Mouse (Mus musculus): ENCODE results near the gene Fam207a.

The Fam207a gene

DNA sequence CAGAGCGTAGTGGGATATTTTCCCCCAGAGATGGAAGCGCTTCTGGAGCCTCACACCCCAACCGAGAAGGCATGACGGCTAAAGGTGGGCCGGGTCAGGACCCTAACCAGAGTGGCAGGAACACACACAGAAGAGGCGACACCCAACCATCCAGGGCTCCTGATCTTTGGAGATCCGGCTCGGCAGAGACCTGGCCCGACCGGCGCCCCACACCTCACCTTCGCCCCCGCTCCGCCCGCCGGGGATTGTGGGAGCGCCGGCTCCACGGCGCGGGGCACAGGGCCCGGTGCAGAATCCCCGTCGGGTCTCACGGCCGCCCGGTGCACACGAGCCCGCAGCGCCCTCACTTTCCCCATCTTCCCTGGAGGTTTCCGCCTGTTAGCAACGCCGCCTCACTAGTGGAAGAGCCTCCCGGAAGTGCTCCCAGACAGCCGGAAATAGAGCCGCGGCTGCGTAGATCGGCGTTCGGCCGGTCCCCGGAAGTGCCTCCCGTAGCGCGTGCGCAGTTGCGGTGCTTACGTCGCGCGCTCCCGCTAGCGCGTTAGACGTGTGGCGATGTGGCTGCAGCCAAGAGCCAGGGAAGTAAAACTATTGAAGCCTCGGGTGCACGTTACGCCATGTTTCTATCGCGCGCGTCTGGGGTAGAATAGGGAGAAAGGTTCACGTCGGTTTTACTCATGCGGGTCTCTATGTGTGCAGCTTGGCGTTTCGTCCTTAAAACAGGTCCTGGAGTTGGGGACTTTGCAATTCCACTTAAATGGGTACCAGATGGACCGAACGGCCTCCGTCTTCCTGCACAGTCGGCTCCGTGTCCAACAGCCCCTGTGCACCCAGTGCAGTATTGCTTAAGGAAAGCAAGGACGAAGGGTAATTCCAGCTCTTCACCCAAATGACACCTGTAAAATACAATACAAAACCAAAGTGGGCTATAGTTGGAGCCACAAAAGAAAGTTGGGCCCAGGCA, at the start of gene Fam207a:
Fam207a (minus strand) TSS at position 401 of the 964 bp plus-strand sequence.
- DNase-seq (ENCODE audit: low read depth, low spot score) = peak; percentile 97

DNA sequence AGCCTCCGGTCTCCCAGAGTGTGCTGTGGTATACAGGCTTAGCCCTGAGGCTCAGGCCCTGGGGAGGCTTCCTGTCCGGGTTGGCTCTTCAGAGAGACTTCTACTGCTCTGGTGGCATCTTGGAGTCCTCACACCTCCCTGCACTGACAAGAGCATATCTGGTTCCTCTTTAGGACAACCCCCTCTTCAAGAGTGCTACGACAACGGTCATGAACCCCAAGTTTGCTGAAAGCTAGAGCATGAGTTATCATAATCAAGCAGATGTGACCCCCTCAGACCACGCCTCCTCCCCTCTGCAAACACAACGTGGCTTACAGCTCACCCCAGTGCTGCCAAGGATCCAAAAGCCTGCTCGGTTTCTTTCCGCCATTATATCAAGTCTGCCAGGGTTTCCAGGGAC, 49.4 kb upstream of the Fam207a start:
- DNase-seq (ENCODE audit: low read depth, low spot score) = no peak

DNA sequence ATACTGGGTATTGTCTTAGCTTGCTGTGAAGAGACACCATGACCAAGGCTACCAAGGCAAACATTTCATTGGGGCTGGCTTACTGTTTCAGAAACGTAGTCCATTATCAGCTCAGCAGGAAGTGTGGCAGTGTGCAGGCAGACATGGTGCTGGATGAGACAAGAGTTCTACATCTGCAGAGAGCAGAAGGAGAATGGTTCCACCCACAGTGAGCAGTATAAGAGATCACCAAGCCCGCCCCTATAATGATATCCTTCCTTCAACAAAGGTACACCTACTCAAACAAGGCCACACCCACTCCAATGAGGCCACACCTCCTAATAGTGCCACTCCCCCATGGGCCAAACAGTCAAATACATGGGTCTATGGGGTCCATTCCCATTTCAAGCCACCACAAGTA, 45.9 kb upstream of the Fam207a start:
- DNase-seq (ENCODE audit: low read depth, low spot score) = no peak

DNA sequence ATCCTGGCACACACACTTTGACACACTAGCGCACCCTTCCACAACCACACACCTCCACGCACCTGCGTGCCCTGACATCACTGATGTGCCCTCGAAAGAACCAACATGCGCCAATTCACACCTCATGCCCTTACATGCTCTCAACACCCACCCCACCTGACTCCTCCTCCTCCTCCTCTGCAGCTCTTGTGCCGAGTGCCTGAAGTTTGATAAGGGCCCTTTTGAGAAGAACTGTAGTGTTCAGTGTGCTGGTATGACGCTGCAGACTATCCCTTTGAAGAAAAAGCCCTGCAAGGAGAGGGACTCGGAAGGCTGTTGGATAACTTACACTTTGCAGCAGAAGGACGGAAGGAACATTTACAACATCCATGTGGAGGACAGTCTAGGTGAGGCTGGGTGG, 45.2 kb upstream of the Fam207a start:
- DNase-seq (ENCODE audit: low read depth, low spot score) = no peak

DNA sequence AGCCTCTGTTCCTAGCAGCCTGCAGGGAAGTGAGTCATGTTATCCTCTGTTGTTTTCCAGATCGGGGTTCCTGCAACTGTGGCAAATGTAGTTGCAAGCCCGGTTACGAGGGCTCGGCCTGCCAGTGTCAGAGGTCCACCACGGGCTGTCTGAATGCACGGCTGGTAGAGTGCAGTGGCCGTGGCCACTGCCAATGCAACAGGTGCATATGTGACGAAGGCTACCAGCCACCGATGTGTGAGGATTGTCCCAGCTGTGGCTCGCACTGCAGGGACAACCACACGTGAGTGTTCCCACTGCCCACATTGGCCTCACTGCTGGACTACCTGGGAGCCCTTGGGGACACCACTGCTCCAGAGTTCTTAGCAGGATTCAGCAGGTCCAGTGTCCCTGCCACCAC, 44.5 kb upstream of the Fam207a start:
- DNase-seq (ENCODE audit: low read depth, low spot score) = no peak

DNA sequence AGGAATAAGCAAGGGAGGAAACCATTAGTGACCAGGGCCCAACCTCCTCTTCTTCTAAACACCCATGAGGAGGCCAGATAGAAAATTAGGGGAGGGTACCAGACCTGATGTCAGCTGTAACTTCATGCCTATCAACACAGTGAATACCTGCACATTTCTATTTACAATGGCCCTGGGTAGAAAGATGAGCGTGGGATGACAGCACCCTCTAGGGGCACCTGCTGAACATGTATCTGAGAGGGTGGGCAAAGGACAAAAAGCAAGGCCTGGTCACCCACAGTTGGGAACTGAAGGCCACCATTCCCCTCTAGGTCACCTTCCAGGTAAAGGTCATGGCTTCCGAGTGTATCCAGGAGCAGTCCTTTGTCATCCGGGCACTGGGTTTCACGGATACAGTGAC, 42.1 kb upstream of the Fam207a start:
- DNase-seq (ENCODE audit: low read depth, low spot score) = peak; percentile 30

DNA sequence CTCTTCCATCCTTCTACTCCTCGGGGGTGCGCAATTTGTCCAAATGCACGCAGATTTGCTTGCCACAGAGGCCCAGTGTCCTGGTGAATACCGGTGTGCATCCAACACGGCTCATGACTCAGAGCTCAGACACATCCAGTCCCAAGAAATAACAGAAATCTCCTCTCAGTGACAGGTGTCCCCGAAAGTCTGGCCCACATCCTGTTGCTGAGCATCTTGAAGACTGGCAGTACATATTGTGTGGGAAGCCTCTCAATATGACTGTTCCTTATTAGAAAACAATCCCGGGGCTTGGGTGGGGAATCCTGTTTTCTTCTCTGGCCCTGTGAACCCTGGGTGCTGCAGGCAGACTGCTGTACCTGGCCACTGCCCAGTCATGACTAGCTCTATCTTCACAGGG, 41.0 kb upstream of the Fam207a start:
- DNase-seq (ENCODE audit: low read depth, low spot score) = peak; percentile 45

DNA sequence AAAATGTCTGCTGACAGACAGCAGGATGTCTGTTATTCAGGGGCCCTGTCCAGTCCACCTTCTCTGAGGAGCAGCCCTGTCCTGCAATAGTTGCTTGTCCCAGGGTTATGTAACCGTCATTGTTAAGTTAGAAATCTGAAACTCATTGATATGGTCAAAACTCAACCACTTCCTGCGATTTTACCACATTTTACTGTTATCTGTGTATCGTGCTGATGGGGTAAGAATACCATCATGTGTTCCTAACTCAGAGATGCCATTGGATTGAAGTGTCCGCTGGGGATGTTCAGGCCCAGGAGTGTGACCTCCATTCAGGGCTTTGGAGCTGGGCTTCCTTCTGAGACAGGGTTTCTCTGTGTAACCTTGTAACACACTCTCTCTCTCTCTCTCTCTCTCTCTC, 39.3 kb upstream of the Fam207a start:
- DNase-seq (ENCODE audit: low read depth, low spot score) = peak; percentile 26

DNA sequence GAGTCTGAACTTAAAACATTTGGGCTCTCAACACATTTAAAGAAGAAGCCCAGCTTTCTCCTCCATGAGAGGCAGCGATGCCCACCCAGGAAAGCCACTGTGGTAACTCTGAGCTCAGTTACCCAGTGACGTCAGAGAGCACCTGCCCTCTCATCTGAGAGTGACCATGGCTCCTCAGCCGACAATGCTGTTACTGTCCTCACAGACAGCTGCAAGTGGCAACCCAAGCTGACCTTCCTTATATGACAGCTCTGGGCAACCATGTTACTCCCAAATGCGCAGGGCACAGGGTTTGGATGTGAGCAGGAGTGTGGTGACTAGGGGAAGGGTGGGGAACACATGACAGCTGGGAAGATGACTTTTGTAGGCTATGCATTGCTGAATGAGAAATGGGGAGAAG, 37.7 kb upstream of the Fam207a start:
- DNase-seq (ENCODE audit: low read depth, low spot score) = no peak

DNA sequence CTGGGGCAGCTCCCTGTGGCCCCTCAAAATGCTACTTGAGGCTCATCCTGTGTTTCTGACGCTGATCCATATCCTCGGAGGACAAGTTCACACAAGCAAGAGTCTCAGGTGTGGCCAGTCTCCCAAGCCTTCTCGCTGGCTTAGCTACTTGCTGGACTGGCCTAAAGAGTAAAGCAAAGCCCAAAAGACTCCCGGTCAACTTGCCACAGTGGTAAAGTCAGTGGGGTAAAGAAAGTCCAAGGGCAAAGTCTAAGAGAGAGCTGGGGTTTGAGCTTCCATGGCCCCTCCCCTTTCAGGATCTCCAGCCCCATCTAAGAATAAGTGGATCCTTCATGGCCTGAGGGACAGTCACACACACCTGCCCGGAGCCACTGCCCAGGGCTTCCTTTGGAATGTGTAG, 36.6 kb upstream of the Fam207a start:
- no peak for DNase-seq (ENCODE audit: low read depth, low spot score)

DNA sequence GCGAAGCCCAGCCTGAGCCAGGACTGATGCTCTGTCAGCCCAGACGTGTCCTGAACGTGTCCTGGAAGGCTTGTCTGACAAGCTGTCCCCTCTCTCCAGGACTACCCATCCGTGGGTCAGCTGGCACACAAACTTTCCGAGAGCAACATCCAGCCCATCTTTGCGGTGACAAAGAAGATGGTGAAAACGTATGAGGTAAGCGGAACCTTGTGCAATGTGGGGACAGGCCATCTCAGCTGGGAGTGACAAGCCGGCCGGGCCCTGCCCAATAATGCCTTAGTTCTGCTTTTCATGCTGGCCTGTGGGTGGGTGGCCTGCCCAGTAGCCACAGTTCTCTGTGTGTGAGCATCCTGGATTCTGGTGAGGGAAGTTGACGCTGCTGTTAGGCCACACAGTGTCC, 35.3 kb upstream of the Fam207a start:
- no peak for DNase-seq (ENCODE audit: low read depth, low spot score)

DNA sequence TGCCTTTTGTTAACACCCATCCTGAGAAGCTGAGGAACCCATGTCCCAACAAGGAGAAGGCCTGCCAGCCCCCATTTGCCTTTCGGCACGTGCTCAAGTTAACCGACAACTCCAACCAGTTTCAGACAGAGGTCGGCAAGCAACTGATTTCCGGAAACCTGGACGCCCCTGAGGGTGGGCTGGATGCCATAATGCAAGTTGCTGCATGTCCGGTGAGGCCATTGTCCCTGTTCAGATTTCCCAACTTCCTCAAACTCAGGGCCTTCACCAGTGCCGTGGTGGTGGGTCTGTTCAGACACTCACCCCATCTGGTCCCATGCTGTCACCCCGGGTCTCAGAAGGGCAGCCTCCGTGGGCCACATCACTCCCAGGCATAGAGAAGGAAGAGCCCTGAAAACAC, 33.0 kb upstream of the Fam207a start:
- DNase-seq (ENCODE audit: low read depth, low spot score) = no peak

DNA sequence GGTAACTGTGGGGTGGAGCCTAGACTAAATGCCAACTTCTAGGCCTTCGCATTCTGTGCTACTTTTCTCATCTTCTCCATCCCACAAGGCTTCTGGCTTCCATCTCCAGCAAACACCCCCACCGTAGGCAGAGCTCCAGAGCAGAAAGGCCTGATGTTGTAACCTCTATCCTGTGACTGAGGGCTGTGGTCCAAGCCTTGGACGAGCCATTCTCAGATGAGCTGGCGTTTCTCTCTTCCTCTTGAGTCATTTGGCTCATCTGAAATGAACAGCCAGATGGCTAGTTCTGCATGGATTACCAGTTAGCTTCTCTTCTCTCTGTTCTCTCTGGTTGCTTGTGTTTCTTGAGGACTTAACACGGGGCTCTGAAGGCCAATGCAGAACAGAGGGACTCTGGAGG, 29.3 kb upstream of the Fam207a start:
- DNase-seq (ENCODE audit: low read depth, low spot score) = no peak

DNA sequence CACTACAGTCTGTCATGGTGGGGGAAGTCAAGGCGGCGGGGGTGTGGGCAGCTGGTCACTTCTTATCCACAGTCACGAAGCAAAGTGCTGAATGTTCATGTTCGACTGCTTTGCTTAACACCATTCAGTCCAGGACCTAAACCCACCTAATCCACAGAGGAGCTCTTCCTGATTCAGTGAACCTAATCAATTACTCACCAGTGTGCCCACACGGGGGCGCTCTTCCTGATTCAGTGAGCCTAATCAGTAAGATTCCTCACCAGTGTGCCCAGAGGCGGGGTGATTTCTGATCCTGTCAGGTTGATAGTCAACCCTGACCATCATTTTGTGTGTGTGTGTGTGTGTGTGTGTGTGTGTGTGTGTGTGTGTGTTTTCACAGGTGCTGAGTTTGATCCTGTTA, 27.6 kb upstream of the Fam207a start:
- peak; percentile 74 for DNase-seq (ENCODE audit: low read depth, low spot score)

DNA sequence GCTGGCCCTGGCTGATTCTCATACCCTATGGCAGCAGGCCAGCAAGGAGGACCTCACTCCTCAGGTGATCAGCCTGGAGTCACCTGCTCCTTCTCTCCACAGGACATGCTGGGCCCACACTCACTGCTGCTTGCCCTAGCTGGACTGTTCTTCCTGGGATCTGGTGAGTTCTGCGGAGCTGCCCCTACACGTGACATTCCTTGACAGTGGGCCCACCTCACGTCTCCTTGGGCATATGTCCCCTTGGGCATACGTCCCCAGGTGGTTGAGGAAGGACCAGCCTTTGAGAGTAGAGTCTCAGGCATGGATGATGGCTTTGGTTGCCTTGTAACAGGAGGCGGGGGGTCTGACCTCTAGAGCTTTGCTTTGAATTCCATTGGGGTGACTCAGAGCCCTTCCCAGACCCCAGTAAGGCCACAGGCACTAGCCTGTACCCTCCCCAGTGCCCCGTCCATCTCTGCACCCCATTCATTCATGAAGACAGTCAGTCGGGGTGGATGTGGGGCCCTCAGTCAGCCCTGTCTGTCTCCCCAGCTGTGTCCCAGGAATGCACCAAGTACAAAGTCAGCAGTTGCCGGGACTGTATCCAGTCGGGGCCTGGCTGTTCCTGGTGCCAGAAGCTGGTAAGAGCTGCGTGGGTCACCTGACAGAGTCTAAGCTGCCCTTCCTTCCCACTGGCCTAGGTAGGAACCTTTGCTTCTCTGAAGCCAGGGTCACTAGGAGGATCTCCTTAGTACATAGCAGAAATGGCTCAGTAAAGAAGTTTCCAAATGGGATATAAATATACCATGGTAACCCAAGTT, 26.5 kb upstream of the Fam207a start:
- no peak for DNase-seq (ENCODE audit: low read depth, low spot score)

DNA sequence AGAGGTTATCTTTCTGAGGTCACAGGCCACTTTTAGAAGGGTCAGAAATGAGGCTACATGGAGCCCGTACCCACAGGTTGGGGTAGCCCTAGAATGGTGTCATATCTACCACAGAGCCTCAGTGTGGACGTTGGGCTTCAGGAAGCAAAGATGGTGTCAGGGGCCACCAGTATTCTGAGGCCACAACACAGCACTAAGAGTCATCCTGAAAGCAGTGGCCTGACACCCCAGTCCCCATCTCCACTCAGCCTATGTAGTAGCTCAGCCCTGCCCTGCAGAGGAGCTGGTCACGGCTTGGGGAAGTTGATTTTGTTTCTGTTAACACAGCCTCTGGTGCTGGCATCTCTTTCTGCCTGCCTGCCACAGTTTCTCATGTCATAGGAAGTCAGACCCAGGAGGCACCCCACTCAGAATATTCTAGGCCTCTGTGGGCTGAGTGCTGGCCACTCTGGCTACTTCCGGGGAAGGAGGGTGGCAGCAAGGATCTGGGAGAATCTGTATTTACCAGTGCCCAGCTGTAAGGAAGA, 25.1 kb upstream of the Fam207a start:
- DNase-seq (ENCODE audit: low read depth, low spot score) = no peak

DNA sequence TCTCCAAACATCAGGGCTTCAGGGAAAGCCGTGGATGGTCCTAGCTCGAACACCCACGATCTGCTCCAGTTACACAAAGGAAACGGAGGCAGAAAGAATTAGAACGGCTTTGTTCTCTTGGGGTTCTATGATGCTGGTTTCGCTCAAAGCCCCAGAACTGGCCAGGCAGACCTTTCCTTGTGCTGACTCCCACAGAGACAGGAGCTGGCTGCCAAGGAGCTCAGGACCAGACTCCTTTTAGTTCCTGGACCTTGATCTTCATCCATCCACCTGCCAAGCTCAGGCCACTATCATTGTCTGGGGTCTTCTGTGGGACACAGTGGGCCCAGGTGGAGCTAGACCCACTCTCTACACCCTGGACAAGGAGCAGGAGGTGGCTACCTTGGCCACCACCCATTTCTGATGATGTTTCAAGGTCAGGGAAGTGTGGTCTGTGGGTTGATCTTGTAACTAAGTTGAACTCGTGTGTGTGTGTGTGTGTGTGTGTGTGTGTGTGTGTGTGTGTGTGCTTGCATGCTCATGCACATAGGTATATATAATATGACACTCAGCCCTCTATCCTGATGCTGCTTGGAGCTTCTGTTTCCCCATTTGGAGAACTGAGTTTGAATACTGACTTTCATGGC, 23.8 kb upstream of the Fam207a start:
- peak; percentile 64 for DNase-seq (ENCODE audit: low read depth, low spot score)

DNA sequence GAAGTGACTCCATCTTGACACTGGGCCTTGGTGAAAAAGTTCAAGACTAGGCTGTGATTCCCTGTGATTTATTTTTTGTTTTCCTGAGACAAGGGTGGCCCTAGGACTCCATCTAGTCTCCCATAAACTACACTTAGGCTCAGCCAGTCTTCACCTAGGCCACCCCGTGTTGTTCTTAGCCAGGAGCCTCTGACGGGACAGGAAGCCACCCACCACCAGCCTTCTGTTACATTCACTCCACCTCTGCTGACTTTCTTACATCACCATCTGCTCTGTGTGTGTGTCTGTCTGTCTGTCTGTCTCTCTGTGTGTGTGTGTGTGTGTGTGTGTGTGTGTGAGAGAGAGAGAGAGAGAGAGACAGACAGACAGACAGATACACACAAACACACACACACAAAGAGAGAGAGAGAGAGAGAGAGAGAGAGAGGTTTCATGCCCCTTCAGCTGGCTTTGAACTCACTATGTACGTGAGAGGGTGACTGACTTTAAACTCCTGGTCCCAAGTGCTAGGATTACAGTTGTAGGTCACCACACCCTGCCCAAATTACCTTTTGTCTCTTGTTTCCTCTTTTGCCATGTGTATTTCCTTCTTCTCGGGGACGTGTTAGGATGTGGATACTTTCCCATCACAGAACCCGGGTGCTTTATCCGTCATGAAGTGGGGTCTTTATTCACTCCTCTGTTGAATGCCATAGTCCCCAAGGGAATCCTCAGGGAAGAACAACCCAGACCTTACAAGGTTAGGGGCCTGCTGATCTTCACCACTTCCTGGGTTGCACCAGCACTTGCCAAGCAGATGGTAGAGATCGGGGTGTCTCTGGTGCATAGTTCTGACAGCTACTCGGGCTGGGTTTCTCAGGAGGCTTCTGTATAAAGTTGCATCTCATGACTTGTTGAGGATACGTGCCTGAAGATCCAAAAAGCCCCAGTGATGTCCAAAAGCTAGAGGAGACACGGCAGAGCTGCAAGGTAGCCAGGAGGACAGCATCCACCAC, 21.9 kb upstream of the Fam207a start:
- peak; percentile 85 for DNase-seq (ENCODE audit: low read depth, low spot score)

DNA sequence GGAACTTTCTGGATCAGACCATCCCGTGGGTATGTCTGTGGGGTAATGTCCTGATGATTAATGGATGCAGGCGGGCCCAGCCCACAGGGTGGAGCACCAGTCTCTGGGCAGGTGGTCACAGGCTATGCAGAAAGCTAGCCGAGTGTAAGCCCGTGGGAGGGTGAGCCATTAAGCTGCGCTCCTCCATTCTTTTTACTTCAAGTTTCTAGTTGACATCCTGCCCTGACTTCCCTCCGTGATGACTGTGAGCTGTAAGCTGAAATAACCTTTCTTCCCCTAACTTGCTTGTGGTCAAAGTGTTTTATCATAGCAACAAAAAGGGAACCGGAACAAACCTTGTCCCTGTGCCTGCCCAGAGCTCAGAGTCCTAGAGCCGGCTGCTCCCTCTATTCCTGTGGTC, 21.1 kb upstream of the Fam207a start:
- DNase-seq (ENCODE audit: low read depth, low spot score) = peak; percentile 77

DNA sequence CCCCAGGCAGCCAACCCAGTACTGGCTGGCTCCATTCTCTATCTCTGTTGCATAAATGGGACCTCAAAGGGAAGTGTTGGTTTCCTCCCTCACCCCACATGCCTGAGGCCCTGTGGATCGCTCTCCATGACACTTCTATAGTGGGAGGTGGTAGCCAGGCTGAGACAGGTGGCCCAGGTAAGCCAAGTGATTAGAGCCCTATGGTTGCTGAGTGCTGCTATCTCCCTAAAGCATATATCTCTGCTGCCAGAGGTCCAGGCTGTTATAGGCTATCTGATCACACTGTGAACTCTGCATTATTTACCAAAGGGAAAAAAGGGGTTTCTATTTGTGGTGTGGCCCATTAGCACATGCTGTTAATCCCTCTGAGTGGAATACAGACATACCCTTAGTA, 16.4 kb upstream of the Fam207a start:
- DNase-seq (ENCODE audit: low read depth, low spot score) = no peak
